Mouse (Mus musculus) stomach, postnatal 0 days (tissue): Measurements from ENCODE around the gene Brf1. TPM values are rescaled to one million over a fixed set of nuclear protein-coding genes. Genes with fewer than 3 reads are reported as not detected.
A peak's percentile ranks its signal among the peaks of the same experiment; 100 is the strongest.

Source experiments
- ATAC-seq: fragments of 200-750 bp; cut with Nextera tagmentation; 2 replicates; pipeline ENCODE4 v1.8.0; 2017; ENCODE audit not compliant: low FRiP score, low TSS enrichment
- DNase-seq: peaks from one replicate; pipeline ENCODE4 v3.0.0-alpha.2; 2016; ENCODE audit warnings: low spot score
- H3K27ac ChIP-seq: fragments of 300-500 bp; sonication (generic); replicated peaks from 2 replicates; pipeline ENCODE4 v1.5.1; 2014; ENCODE audit warnings: mild to moderate bottlenecking, control low read depth
- H3K27me3 ChIP-seq: fragments of 300-500 bp; sonication (generic); 2 replicates; pipeline ENCODE4 v1.6.1; 2014; ENCODE audit warnings: low read length; ENCODE audit not compliant: control insufficient read depth, insufficient read depth
- H3K36me3 ChIP-seq: fragments of 300-500 bp; sonication (generic); 2 replicates; pipeline ENCODE4 v1.6.1; 2014; ENCODE audit warnings: low read length, mixed read lengths; ENCODE audit not compliant: control insufficient read depth, insufficient read depth
- H3K4me1 ChIP-seq: fragments of 300-500 bp; sonication (generic); replicated peaks from 2 replicates; pipeline ENCODE4 v1.6.1; 2014; ENCODE audit warnings: antibody characterized with exemption; ENCODE audit not compliant: control insufficient read depth, insufficient read depth
- H3K4me2 ChIP-seq: fragments of 300-500 bp; sonication (generic); replicated peaks from 2 replicates; pipeline ENCODE4 v1.6.1; 2014; ENCODE audit warnings: low read depth, mild to moderate bottlenecking, control low read depth, moderate library complexity
- H3K4me3 ChIP-seq: fragments of 300-500 bp; sonication (generic); 2 replicates; pipeline ENCODE4 v1.5.1; 2014; ENCODE audit warnings: low read depth, low read length, control low read depth
- H3K9ac ChIP-seq: fragments of 300-500 bp; sonication (generic); 2 replicates; pipeline ENCODE4 v1.6.1; 2014; ENCODE audit warnings: mild to moderate bottlenecking, low read length, control low read depth, mixed read lengths
- H3K9me3 ChIP-seq: fragments of 300-500 bp; sonication (generic); 2 replicates; pipeline ENCODE4 v1.6.1; 2016; ENCODE audit warnings: low read length; ENCODE audit not compliant: control insufficient read depth
- CTCF ChIP-seq: IDR thresholded peaks from 2 replicates; pipeline ENCODE4 v1.5.1; 2016; ENCODE audit warnings: antibody characterized with exemption, low read depth, mild to moderate bottlenecking, moderate library complexity
- EP300 ChIP-seq: optimal IDR thresholded peaks from 2 replicates; pipeline ENCODE3; 2016; ENCODE audit warnings: antibody characterized with exemption
- WGBS: fragments of 180-500 bp; shearing (Covaris S2); extraction: QIAGEN DNeasy Blood & Tissue Kit; methylation state at CpG from one replicate; pipeline ENCODE4 v1.1.7; 2014; 5-methylcytosine and 5-hydroxymethylcytosine counted together
- polyA plus RNA-seq: library from polyadenylated mRNA; unstranded; fragments of >200 nt; fragmentation: Nextera tagmentation; extraction: Ambion mirVana; gene quantifications from 2 replicates; pipeline ENCODE4 v1.2.1, GENCODE M21; 2015

Gene Brf1
- polyA plus RNA-seq, 1 experiment from 2014 or later: 22.3 TPM

GRCm38 (mm10) chr12:112999569-113000293 is 773 bp downstream of the Brf1 start:
- Histone ChIP-seq H3K4me2 (peak overlapping the region; percentile 86), H3K27me3 (no peaks in the 10 kb centered on the region), H3K36me3 (no peaks in the 10 kb centered on the region), H3K9me3 (no peaks in the 10 kb centered on the region), H3K27ac (peak overlapping the region; percentile 96), H3K4me3 (peak overlapping the region; percentile 81), H3K4me1 (peaks cover 3% of the 10 kb centered on the region; the same call in 1 of the 2 replicates), H3K9ac (peak overlapping the region; percentile 96)
- ATAC-seq (no peak), DNase-seq (no peak)
- no peak for TF ChIP-seq EP300
- TF ChIP-seq CTCF: no peak
- WGBS: under 1% methylated on average over 56 of the region's 56 CpGs

- Histone ChIP-seq H3K9me3 (no peaks in the 10 kb centered on the region), H3K9ac (no peak overlapping the region), H3K4me1 (peaks cover under 1% of the 10 kb centered on the region; the same call in 1 of the 2 replicates), H3K4me2 (no peak overlapping the region), H3K36me3 (no peaks in the 10 kb centered on the region; the same call in 1 of the 2 replicates), H3K4me3 (no peak overlapping the region), H3K27ac (no peak overlapping the region), H3K27me3 (no peaks in the 10 kb centered on the region)
- DNase-seq: no peak
- no peak for TF ChIP-seq CTCF
- no peak for TF ChIP-seq EP300
- ATAC-seq: 0 out of 2 replicates have a peak, but pooled peaks have one; percentile 17
- WGBS: 63% methylated on average over 4 of the region's 4 CpGs
These were observed 6.4 kb downstream of the Brf1 start for GRCm38 (mm10) chr12:112994153-112994552.

- TF ChIP-seq EP300 (no peak), CTCF (no peak)
- Histone ChIP-seq H3K4me1 (no peaks in the 10 kb centered on the region), H3K27ac (no peak overlapping the region), H3K9me3 (no peaks in the 10 kb centered on the region), H3K27me3 (no peaks in the 10 kb centered on the region), H3K4me2 (no peak overlapping the region), H3K9ac (no peak overlapping the region), H3K4me3 (no peak overlapping the region), H3K36me3 (peaks cover 3% of the 10 kb centered on the region; the same call in 1 of the 2 replicates)
- 82% methylated on average over 2 of the region's 2 CpGs for WGBS
- ATAC-seq (no peak), DNase-seq (no peak)
These were observed 9.1 kb downstream of the Brf1 start for GRCm38 (mm10) chr12:112991444-112991843.

DNA sequence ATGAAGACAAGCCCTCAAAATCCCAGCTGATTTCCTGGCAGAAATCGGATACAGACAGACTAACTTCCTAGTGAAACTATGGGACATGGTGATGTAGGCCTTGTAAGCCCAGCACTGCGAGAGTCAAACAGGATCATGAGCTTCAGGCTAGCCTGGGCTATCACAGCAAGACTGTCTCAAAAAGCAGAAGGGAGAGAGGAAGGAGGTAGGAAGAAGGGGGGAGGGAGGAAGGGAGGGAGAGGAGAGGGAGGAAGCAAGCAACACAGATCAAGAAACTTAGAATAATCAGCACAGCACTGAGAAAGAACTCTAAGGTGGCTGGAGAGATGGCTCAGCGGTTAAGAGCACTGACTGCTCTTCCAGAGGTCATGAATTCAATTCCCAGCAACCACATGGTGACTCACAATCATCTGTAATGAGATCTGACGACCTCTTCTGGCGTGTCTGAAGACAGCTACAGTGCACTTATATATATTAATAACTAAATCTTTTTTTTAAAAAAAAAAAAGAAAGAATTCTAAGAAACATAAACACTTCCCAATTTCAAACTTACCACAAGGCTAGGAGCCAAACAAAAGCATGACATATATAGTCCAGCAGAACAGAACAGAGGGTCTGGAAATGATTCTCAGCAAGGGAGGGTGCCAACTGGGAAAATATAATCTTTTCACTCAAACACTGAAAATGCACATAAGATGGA is 9.6 kb downstream of the Brf1 start:
- Histone ChIP-seq H3K4me1 (no peaks in the 10 kb centered on the region), H3K27me3 (no peaks in the 10 kb centered on the region), H3K36me3 (peaks cover 3% of the 10 kb centered on the region; the same call in 1 of the 2 replicates), H3K9ac (no peak overlapping the region), H3K27ac (no peak overlapping the region), H3K4me2 (no peak overlapping the region), H3K4me3 (no peak overlapping the region), H3K9me3 (no peaks in the 10 kb centered on the region)
- TF ChIP-seq EP300 (no peak), CTCF (no peak)
- no peak for DNase-seq
- 72% methylated on average over 5 of the region's 5 CpGs for WGBS
- no peak for ATAC-seq

- H3K27me3 ChIP-seq: no peaks in the 10 kb centered on the region
- H3K36me3 ChIP-seq: peaks cover 5% of the 10 kb centered on the region; the same call in 1 of the 2 replicates
- ATAC-seq: no peak
- H3K9ac ChIP-seq: no peak overlapping the region
- TF ChIP-seq EP300: no peak
- peak; percentile 71 for TF ChIP-seq CTCF
- 57% methylated on average over 6 of the region's 6 CpGs for WGBS
- H3K4me1 ChIP-seq: no peaks in the 10 kb centered on the region
- H3K4me2 ChIP-seq: no peak overlapping the region
- H3K4me3 ChIP-seq: no peak overlapping the region
- DNase-seq: peak; percentile 49
- no peaks in the 10 kb centered on the region for H3K9me3 ChIP-seq
- H3K27ac ChIP-seq: no peak overlapping the region
These were observed 12.6 kb downstream of the Brf1 start for GRCm38 (mm10) chr12:112987877-112988276.

DNA sequence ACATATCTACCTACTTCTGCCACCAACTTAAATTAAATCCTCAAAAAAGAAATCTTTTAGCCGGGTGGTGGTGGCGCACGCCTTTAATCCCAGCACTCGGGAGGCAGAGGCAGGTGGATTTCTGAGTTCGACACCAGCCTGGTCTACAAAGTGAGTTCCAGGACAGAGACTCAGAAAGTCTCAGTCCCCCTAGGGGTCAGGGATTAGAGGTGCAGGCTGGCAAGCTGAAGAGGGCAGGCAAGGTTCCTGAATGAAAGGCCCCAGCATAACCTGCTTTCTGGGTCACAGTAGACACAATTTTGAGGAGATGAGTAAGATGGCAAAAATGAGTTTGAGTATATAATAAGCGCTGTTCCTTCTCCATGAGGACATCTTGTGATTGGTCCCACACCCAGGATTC is 15.2 kb downstream of the Brf1 start:
- 94% methylated on average over 6 of the region's 6 CpGs for WGBS
- no peak for DNase-seq

More for the DNA sequence above, 15.2 kb downstream of the Brf1 start:
- H3K4me2 ChIP-seq: no peak overlapping the region
- no peaks in the 10 kb centered on the region for H3K4me1 ChIP-seq
- no peaks in the 10 kb centered on the region for H3K27me3 ChIP-seq
- H3K9me3 ChIP-seq: no peaks in the 10 kb centered on the region
- peaks cover 17% of the 10 kb centered on the region; the same call in 1 of the 2 replicates for H3K36me3 ChIP-seq
- H3K9ac ChIP-seq: no peak overlapping the region
- peak; percentile 53 for TF ChIP-seq CTCF
- TF ChIP-seq EP300: no peak
- no peak overlapping the region for H3K4me3 ChIP-seq
- no peak overlapping the region for H3K27ac ChIP-seq
- no peak for ATAC-seq
